Mouse (Mus musculus) intestine, embryonic 14.5 days (tissue): Measurements from ENCODE around the gene Cab39. TPM values are rescaled to one million over a fixed set of nuclear protein-coding genes. Genes with fewer than 3 reads are reported as not detected.

Experiments
- ATAC-seq: fragments of 200-750 bp; cut with Nextera tagmentation; replicated peaks from 2 replicates; pipeline ENCODE4 v1.8.0; 2017; ENCODE audit warnings: low read depth, moderate number of reproducible peaks, moderate TSS enrichment, moderate library complexity; ENCODE audit not compliant: low FRiP score, low TSS enrichment
- DNase-seq: peaks from one replicate; pipeline ENCODE4 v3.0.0-alpha.2; 2018; ENCODE audit warnings: low spot score
- H3K27ac ChIP-seq: fragments of 300-500 bp; sonication (generic); 2 replicates; pipeline ENCODE4 v1.5.1; 2014; ENCODE audit warnings: low read depth, mild to moderate bottlenecking, control low read depth
- H3K27me3 ChIP-seq: fragments of 300-500 bp; sonication (generic); replicated peaks from 2 replicates; pipeline ENCODE4 v1.6.1; 2014; ENCODE audit warnings: low read length, control low read depth; ENCODE audit not compliant: control insufficient read depth, insufficient read depth
- H3K36me3 ChIP-seq: fragments of 300-500 bp; sonication (generic); 2 replicates; pipeline ENCODE4 v1.6.1; 2014; ENCODE audit warnings: low read length, control low read depth; ENCODE audit not compliant: control insufficient read depth, insufficient read depth
- H3K4me1 ChIP-seq: fragments of 300-500 bp; sonication (generic); replicated peaks from 2 replicates; pipeline ENCODE4 v1.6.1; 2014; ENCODE audit warnings: low read length, control low read depth, mixed read lengths; ENCODE audit not compliant: control insufficient read depth, insufficient read depth
- H3K4me2 ChIP-seq: fragments of 300-500 bp; sonication (generic); 2 replicates; pipeline ENCODE4 v1.6.1; 2014; ENCODE audit warnings: low read length
- H3K4me3 ChIP-seq: fragments of 300-500 bp; sonication (generic); 2 replicates; pipeline ENCODE4 v1.5.1; 2014; ENCODE audit warnings: low read depth, low read length, control low read depth, mixed read lengths
- H3K9ac ChIP-seq: fragments of 300-500 bp; sonication (generic); 2 replicates; pipeline ENCODE4 v1.6.1; 2014; ENCODE audit warnings: mild to moderate bottlenecking, low read length
- H3K9me3 ChIP-seq: fragments of 300-500 bp; sonication (generic); 2 replicates; pipeline ENCODE4 v1.6.1; 2016; ENCODE audit warnings: low read length, control low read depth; ENCODE audit not compliant: control insufficient read depth
- WGBS: fragments of 180-500 bp; shearing (Covaris S2); extraction: QIAGEN DNeasy Blood & Tissue Kit; methylation state at CpG from one replicate; pipeline ENCODE4 v1.1.7; 2014; 5-methylcytosine and 5-hydroxymethylcytosine counted together
- polyA plus RNA-seq: library from polyadenylated mRNA; unstranded; fragments of >200 nt; fragmentation: Nextera tagmentation; extraction: Ambion mirVana; gene quantifications from 2 replicates; pipeline ENCODE4 v1.2.1, GENCODE M21; 2014

The Cab39 gene
- polyA plus RNA-seq, 1 experiment from 2014 or later, result 46.2 TPM

- Histone ChIP-seq H3K4me2 (no peak overlapping the region), H3K4me3 (no peak overlapping the region), H3K27ac (no peak overlapping the region), H3K36me3 (peaks cover 3% of the 10 kb centered on the region; the same call in 1 of the 2 replicates), H3K27me3 (no peaks in the 10 kb centered on the region), H3K4me1 (no peaks in the 10 kb centered on the region), H3K9ac (no peak overlapping the region), H3K9me3 (peaks cover 7% of the 10 kb centered on the region; the same call in 1 of the 2 replicates)
- ATAC-seq (no peak), DNase-seq (no peak)
- WGBS, result 78% methylated on average over 6 of the region's 6 CpGs
Observed at GRCm38 (mm10) chr1:85857261-85857754, 64.1 kb downstream of the Cab39 start.

- ATAC-seq (no peak), DNase-seq (no peak)
- no peak overlapping the region for H3K27ac ChIP-seq
- no peak overlapping the region for H3K4me3 ChIP-seq
- no peaks in the 10 kb centered on the region for H3K27me3 ChIP-seq
- no peak overlapping the region for H3K9ac ChIP-seq
- H3K9me3 ChIP-seq, result peaks cover 14% of the 10 kb centered on the region; the same call in 1 of the 2 replicates
- 84% methylated on average over 10 of the region's 10 CpGs for WGBS
- no peak overlapping the region for H3K4me2 ChIP-seq
- H3K36me3 ChIP-seq, result no peaks in the 10 kb centered on the region
- H3K4me1 ChIP-seq, result no peaks in the 10 kb centered on the region
Observed at GRCm38 (mm10) chr1:85864383-85864782, 71.1 kb downstream of the Cab39 start.

GRCm38 (mm10) chr1:85870001-85870400, 76.8 kb downstream of the Cab39 start:
- Histone ChIP-seq H3K27ac (no peak overlapping the region), H3K4me3 (no peak overlapping the region), H3K27me3 (no peaks in the 10 kb centered on the region), H3K9ac (no peak overlapping the region), H3K9me3 (0 out of 2 replicates have a peak, but pooled peaks cover 6% of the 10 kb centered on the region), H3K36me3 (no peaks in the 10 kb centered on the region), H3K4me1 (no peaks in the 10 kb centered on the region), H3K4me2 (no peak overlapping the region)
- DNase-seq, result no peak
- no peak for ATAC-seq
- WGBS, result 78% methylated on average over 7 of the region's 7 CpGs

DNA sequence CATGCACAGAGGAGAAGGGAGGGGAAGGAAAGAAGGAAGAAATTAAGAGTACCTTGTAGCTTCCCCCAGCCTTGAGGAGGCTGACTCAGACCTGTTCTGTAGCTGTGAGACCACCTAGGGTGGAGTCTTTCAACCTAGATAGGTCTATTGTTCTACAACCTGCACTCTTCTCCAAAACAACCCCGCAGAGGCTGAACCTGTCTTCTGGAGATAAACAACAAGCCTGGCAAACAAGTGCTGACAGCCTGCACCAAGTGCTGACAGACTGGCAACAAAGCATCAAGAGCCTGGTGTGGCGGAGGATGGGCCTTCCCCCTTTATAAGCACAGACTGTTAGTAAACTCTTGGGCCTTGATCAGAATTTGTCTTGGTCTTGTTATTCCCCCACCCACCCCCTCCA, 77.3 kb downstream of the Cab39 start:
- no peak for DNase-seq
- no peaks in the 10 kb centered on the region for H3K36me3 ChIP-seq
- WGBS, result 66% methylated on average over 2 of the region's 2 CpGs

DNA sequence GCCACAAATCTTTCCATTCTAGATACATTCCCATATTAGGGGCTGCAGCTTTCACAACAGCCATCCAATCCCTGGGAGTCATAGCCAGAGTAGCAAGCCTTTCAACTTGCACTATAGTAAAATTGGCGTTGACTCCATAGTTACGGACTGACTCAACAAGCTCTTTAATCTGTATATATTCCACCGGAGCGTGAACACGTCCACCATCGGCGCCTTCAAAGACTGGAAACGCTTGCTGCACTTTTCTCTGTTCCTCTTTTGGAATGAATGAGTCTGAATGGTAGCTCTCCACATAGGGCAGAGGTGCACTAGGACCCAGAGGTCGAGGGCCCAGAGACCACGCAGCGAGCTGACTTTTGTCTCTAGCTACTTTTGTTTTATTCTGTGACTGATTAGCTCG, 88.8 kb downstream of the Cab39 start:
- no peaks in the 10 kb centered on the region for H3K4me1 ChIP-seq
- no peaks in the 10 kb centered on the region for H3K27me3 ChIP-seq
- ATAC-seq, result no peak
- no peak overlapping the region for H3K27ac ChIP-seq
- H3K4me2 ChIP-seq, result no peak overlapping the region
- peaks cover 14% of the 10 kb centered on the region; the same call in 1 of the 2 replicates for H3K9me3 ChIP-seq
- H3K4me3 ChIP-seq, result no peak overlapping the region
- no peak for DNase-seq
- no peaks in the 10 kb centered on the region for H3K36me3 ChIP-seq
- 94% methylated on average over 12 of the region's 12 CpGs for WGBS
- H3K9ac ChIP-seq, result no peak overlapping the region

More for the DNA sequence above, 77.3 kb downstream of the Cab39 start:
- H3K9ac ChIP-seq, result no peak overlapping the region
- H3K4me2 ChIP-seq, result no peak overlapping the region
- no peak overlapping the region for H3K27ac ChIP-seq
- H3K9me3 ChIP-seq, result 0 out of 2 replicates have a peak, but pooled peaks cover 7% of the 10 kb centered on the region
- no peak for ATAC-seq
- H3K27me3 ChIP-seq, result no peaks in the 10 kb centered on the region
- no peak overlapping the region for H3K4me3 ChIP-seq
- no peaks in the 10 kb centered on the region for H3K4me1 ChIP-seq

- H3K9me3 ChIP-seq, result no peaks in the 10 kb centered on the region
- no peaks in the 10 kb centered on the region for H3K4me1 ChIP-seq
- H3K4me2 ChIP-seq, result no peak overlapping the region
- 88% methylated on average over 7 of the region's 7 CpGs for WGBS
- ATAC-seq, result no peak
- DNase-seq, result no peak
- no peaks in the 10 kb centered on the region for H3K27me3 ChIP-seq
- H3K36me3 ChIP-seq, result no peaks in the 10 kb centered on the region
- H3K9ac ChIP-seq, result no peak overlapping the region
- no peak overlapping the region for H3K27ac ChIP-seq
- no peak overlapping the region for H3K4me3 ChIP-seq
Observed at GRCm38 (mm10) chr1:85887221-85887620, 94.0 kb downstream of the Cab39 start.

DNA sequence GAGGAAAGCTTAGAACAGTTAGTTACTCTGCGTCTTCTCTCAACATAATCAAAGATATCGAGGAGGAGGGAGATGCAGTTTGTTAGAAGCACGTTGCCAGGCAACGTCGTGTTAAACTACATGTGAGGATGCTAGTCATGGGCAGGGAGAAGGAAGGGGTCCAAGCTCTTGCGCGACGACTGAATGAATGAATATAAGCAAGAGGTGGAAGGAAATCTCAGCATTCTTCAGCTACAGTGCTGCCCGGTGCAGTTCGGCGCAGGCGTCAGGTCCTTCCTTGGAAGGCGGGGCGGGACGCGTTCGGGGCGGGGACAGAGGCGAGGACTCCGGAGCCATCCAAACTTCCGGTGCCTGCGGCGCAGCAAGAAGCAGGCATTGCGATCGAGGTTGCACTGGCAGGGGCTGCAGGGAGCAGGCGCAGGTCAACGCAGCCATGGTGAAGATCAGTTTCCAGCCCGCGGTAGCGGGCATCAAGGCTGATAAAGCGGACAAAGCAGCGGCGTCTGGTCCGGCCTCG, 101.0 kb downstream of the Cab39 start, which contains the start of gene Itm2c:
Gene Itm2c (plus strand): TSS at position 51 of the 517 bp plus-strand sequence.
- peak; percentile 87 for ATAC-seq
- peak within 1 kb of the TSS; percentile 83 for H3K27ac ChIP-seq

DNA sequence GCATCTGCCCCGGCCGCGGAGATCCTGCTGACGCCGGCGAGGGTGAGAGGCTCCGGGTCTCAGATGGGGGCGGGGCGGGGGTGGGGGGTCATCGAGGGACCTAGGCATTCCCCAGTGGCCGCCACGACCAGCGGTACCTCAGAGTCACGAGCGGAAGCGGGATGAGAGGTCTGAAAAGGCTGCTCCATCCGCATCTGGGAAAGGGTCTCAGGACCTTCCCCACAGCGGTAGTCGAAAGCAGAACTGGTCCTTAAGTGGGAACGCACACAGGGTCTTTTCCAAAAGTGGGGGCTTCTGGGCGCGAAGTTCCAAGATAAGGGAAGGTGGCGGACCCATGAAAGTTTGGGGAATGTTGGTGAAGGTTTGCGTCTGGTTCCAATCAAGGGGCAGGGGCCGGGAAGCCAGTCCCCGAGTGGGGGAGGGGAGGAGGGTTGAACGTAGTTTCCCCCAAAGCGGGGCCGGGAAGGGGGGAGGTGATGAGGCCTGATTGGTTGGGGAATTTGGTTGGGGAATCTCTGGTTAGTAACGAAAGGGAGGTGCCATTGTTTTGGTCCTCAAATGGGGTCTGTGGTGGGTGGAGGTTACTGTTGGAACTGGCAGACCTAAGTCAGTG, 101.6 kb downstream of the Cab39 start:
- H3K27ac ChIP-seq, result peak overlapping the region; percentile 83
- peaks cover 36% of the 10 kb centered on the region for H3K4me1 ChIP-seq
- no peaks in the 10 kb centered on the region for H3K36me3 ChIP-seq
- peak overlapping the region; percentile 74 for H3K9ac ChIP-seq
- no peaks in the 10 kb centered on the region for H3K27me3 ChIP-seq
- peak overlapping the region; percentile 87 for H3K4me2 ChIP-seq
- DNase-seq, result peak; percentile 87
- H3K9me3 ChIP-seq, result no peaks in the 10 kb centered on the region
- peak overlapping the region; percentile 83 for H3K4me3 ChIP-seq
- peak; percentile 42 for ATAC-seq
- 2% methylated on average over 30 of the region's 30 CpGs for WGBS

More for the DNA sequence above, 101.0 kb downstream of the Cab39 start, which contains the start of gene Itm2c:
- no peaks in the 10 kb centered on the region for H3K9me3 ChIP-seq
- DNase-seq, result peak; percentile 92
- peak within 1 kb of the TSS; percentile 74 for H3K9ac ChIP-seq
- no peaks in the 10 kb centered on the region for H3K27me3 ChIP-seq
- H3K4me1 ChIP-seq, result peaks cover 32% of the 10 kb centered on the region
- H3K36me3 ChIP-seq, result no peaks in the 10 kb centered on the region
- WGBS, result 1% methylated on average over 35 of the region's 35 CpGs
- peak within 1 kb of the TSS; percentile 87 for H3K4me2 ChIP-seq
- peak within 1 kb of the TSS; percentile 83 for H3K4me3 ChIP-seq
